Comparison of ENCODE assay signal across 8 mouse cellular contexts in genomic region chr2:125781978-125782718, GRCm38 (mm10). TPM values are rescaled to one million over a fixed set of nuclear protein-coding genes. Genes with fewer than 3 reads are reported as not detected.
DNase-seq lines count a peak whose midpoint lies in the region; ATAC-seq and TF ChIP-seq lines count a peak whose summit lies in the region.

No protein-coding gene starts in this region.

- TF ChIP-seq CTCF in lung, embryonic 14.5 days (IDR thresholded peaks at IDR 0.05; ENCODE audit: low read depth) = no peak

- H3K36me3 ChIP-seq in lung, embryonic 14.5 days (ENCODE audit: insufficient read depth) = peaks cover 5% of the 10 kb centered on the region; the same call in 1 of the 2 replicates
- H3K36me3 ChIP-seq in embryonic facial prominence, embryonic 10.5 days (replicated peaks) = no peaks in the 10 kb centered on the region
- no peaks in the 10 kb centered on the region; the same call in 1 of the 2 replicates for H3K36me3 ChIP-seq in intestine, embryonic 14.5 days (ENCODE audit: control insufficient read depth, insufficient read depth, low read length)
- no peaks in the 10 kb centered on the region for H3K36me3 ChIP-seq in neural tube, embryonic 15.5 days

- peak overlapping the region; percentile 90 for H3K9ac ChIP-seq in lung, embryonic 14.5 days
- peak overlapping the region; percentile 86 for H3K9ac ChIP-seq in intestine, embryonic 14.5 days (ENCODE audit: low read length)
- H3K9ac ChIP-seq in neural tube, embryonic 15.5 days (replicated peaks) = peak overlapping the region; percentile 86

- H3K27ac ChIP-seq in lung, embryonic 14.5 days (ENCODE audit: low read depth) = peak overlapping the region; percentile 51
- H3K27ac ChIP-seq in embryonic facial prominence, embryonic 10.5 days (replicated peaks) = peak overlapping the region; percentile 92
- peak overlapping the region; percentile 76 for H3K27ac ChIP-seq in intestine, embryonic 14.5 days (ENCODE audit: low read depth)
- H3K27ac ChIP-seq in neural tube, embryonic 15.5 days (replicated peaks) = peak overlapping the region; percentile 83

- 2% methylated on average over 44 of the region's 44 CpGs for WGBS in lung, embryonic 14.5 days
- 4% methylated on average over 44 of the region's 44 CpGs for WGBS in embryonic facial prominence, embryonic 10.5 days
- 3% methylated on average over 44 of the region's 44 CpGs for WGBS in intestine, embryonic 14.5 days
- 4% methylated on average over 42 of the region's 44 CpGs for WGBS in neural tube, embryonic 15.5 days

- no peak; the same call in 1 of the 2 replicates for ATAC-seq in lung, embryonic 14.5 days (ENCODE audit: insufficient read depth)
- peak; percentile 16; the same call in 1 of the 2 replicates for ATAC-seq in intestine, embryonic 14.5 days (replicated peaks; ENCODE audit: low FRiP score, low TSS enrichment, low read depth)
- 0 out of 2 replicates have a peak, but pooled peaks have one; percentile 5 for ATAC-seq in neural tube, embryonic 15.5 days (ENCODE audit: low FRiP score)

- H3K4me1 ChIP-seq in lung, embryonic 14.5 days (ENCODE audit: insufficient read depth) = peaks cover 7% of the 10 kb centered on the region
- H3K4me1 ChIP-seq in embryonic facial prominence, embryonic 10.5 days = peaks cover 26% of the 10 kb centered on the region
- peaks cover 21% of the 10 kb centered on the region for H3K4me1 ChIP-seq in intestine, embryonic 14.5 days (replicated peaks; ENCODE audit: control insufficient read depth, insufficient read depth, low read length)
- H3K4me1 ChIP-seq in neural tube, embryonic 15.5 days = peaks cover 30% of the 10 kb centered on the region

- H3K9me3 ChIP-seq in lung, embryonic 14.5 days (ENCODE audit: low read depth, low read length) = no peaks in the 10 kb centered on the region
- no peaks in the 10 kb centered on the region for H3K9me3 ChIP-seq in embryonic facial prominence, embryonic 10.5 days
- no peaks in the 10 kb centered on the region for H3K9me3 ChIP-seq in intestine, embryonic 14.5 days (ENCODE audit: control insufficient read depth, low read length)
- no peaks in the 10 kb centered on the region for H3K9me3 ChIP-seq in neural tube, embryonic 15.5 days (replicated peaks)

- peak overlapping the region; percentile 85 for H3K4me3 ChIP-seq in lung, embryonic 14.5 days (ENCODE audit: low read depth, low read length)
- peak overlapping the region; percentile 93 for H3K4me3 ChIP-seq in embryonic facial prominence, embryonic 10.5 days
- H3K4me3 ChIP-seq in intestine, embryonic 14.5 days (ENCODE audit: low read depth, low read length) = peak overlapping the region; percentile 87
- H3K4me3 ChIP-seq in neural tube, embryonic 15.5 days (replicated peaks) = peak overlapping the region; percentile 90

- H3K27me3 ChIP-seq in lung, embryonic 14.5 days (ENCODE audit: insufficient read depth, low read length) = no peaks in the 10 kb centered on the region
- H3K27me3 ChIP-seq in embryonic facial prominence, embryonic 10.5 days (replicated peaks; ENCODE audit: low read depth, poor library complexity, severe bottlenecking) = no peaks in the 10 kb centered on the region
- H3K27me3 ChIP-seq in intestine, embryonic 14.5 days (replicated peaks; ENCODE audit: control insufficient read depth, insufficient read depth, low read length) = no peaks in the 10 kb centered on the region
- H3K27me3 ChIP-seq in neural tube, embryonic 15.5 days (replicated peaks) = no peaks in the 10 kb centered on the region

- H3K4me2 ChIP-seq in lung, embryonic 14.5 days = peak overlapping the region; percentile 80
- peak overlapping the region; percentile 84 for H3K4me2 ChIP-seq in intestine, embryonic 14.5 days (ENCODE audit: low read length)
- H3K4me2 ChIP-seq in neural tube, embryonic 15.5 days = peak overlapping the region; percentile 67

- DNase-seq in lung, embryonic 14.5 days = no peak
- no peak for DNase-seq in lung, postnatal 36 days
- DNase-seq in embryonic facial prominence, embryonic 10.5 days (ENCODE audit: low spot score) = no peak
- no peak for DNase-seq in intestine, embryonic 14.5 days (ENCODE audit: low spot score)
- no peak for DNase-seq in layer of hippocampus, postnatal 36 days
- no peak for DNase-seq in adrenal gland, postnatal 36 days
- no peak for DNase-seq in embryo, embryonic 9.5 days (ENCODE audit: extremely low spot score)

RNA-seq across cellular contexts. Expression of gene Secisbp2l, which starts 0.5 kb away (rescaled TPM):
- 22.4 and 22.6 TPM in 2 replicates for polyA plus RNA-seq in lung, embryonic 14.5 days (2014; fragmentation: Nextera tagmentation; extraction: Ambion mirVana)
- 15.5 and 17.3 TPM in 2 replicates for polyA plus RNA-seq in embryonic facial prominence, embryonic 10.5 days (2016; fragmentation: Nextera tagmentation; extraction: Ambion mirVana)
- 18.5 and 20.7 TPM in 2 replicates for polyA plus RNA-seq in intestine, embryonic 14.5 days (2014; fragmentation: Nextera tagmentation; extraction: Ambion mirVana)
- 23.0 and 26.1 TPM in 2 replicates for polyA plus RNA-seq in neural tube, embryonic 15.5 days (2015; fragmentation: Nextera tagmentation; extraction: Ambion mirVana)
- total RNA-seq in layer of hippocampus, postnatal 36 days (2021) = 100 to 1,000 TPM; 102 to 104 TPM
- total RNA-seq in adrenal gland, postnatal 36 days (2021) = 10 to 100 TPM; 54.2 to 66.5 TPM

RNA-seq across cellular contexts. Expression of gene Shc4, which starts 58.2 kb away (rescaled TPM):
- 1.1 TPM in 2 replicates for polyA plus RNA-seq in lung, embryonic 14.5 days (2014; fragmentation: Nextera tagmentation; extraction: Ambion mirVana)
- 1.2 and 2.0 TPM in 2 replicates for polyA plus RNA-seq in embryonic facial prominence, embryonic 10.5 days (2016; fragmentation: Nextera tagmentation; extraction: Ambion mirVana)
- 2.5 and 2.6 TPM in 2 replicates for polyA plus RNA-seq in intestine, embryonic 14.5 days (2014; fragmentation: Nextera tagmentation; extraction: Ambion mirVana)
- 4.3 and 4.6 TPM in 2 replicates for polyA plus RNA-seq in neural tube, embryonic 15.5 days (2015; fragmentation: Nextera tagmentation; extraction: Ambion mirVana)
- total RNA-seq in layer of hippocampus, postnatal 36 days (2021) = 1 to 10 TPM; 4.9 to 5.3 TPM
- 1 to 10 TPM; 3.2 to 3.4 TPM for total RNA-seq in adrenal gland, postnatal 36 days (2021)
